Mouse (Mus musculus): ENCODE data around the gene Mroh2a. TPM values are rescaled to one million over a fixed set of nuclear protein-coding genes. Genes with fewer than 3 reads are reported as not detected.

Gene Mroh2a
- polyA plus RNA-seq, 1 experiment from 2014 or later: 1.9 TPM

GRCm38 (mm10) chr1:88205294-88205922 is 21.4 kb upstream of the Mroh2a start, which contains the start of gene Dnajb3:
Gene Dnajb3 (minus strand): TSS chr1:88205782.
- H3K9ac ChIP-seq (ENCODE audit: low read length): peak within 1 kb of the TSS; percentile 72
- no peaks in the 10 kb centered on the region for H3K36me3 ChIP-seq (ENCODE audit: control insufficient read depth, insufficient read depth, low read length)
- no peaks in the 10 kb centered on the region for H3K4me1 ChIP-seq (ENCODE audit: control insufficient read depth, insufficient read depth, low read length)
- H3K4me2 ChIP-seq (ENCODE audit: low read depth, severe bottlenecking): peak within 1 kb of the TSS; percentile 75
- no peaks in the 10 kb centered on the region for H3K9me3 ChIP-seq (ENCODE audit: control insufficient read depth, low read length)
- H3K27ac ChIP-seq (replicated peaks; ENCODE audit: low read depth, low read length): no peak within 1 kb of the TSS
- WGBS: 6% methylated on average over 61 of the region's 62 CpGs
- no peaks in the 10 kb centered on the region for H3K27me3 ChIP-seq (ENCODE audit: control insufficient read depth, insufficient read depth, low read length)
- H3K4me3 ChIP-seq (ENCODE audit: low read depth, low read length): peak within 1 kb of the TSS; percentile 40
- peak; percentile 97 for ATAC-seq (ENCODE audit: insufficient number of reproducible peaks, low FRiP score, low TSS enrichment, low read depth)
- peak; percentile 86 for DNase-seq (ENCODE audit: low spot score)

DNA sequence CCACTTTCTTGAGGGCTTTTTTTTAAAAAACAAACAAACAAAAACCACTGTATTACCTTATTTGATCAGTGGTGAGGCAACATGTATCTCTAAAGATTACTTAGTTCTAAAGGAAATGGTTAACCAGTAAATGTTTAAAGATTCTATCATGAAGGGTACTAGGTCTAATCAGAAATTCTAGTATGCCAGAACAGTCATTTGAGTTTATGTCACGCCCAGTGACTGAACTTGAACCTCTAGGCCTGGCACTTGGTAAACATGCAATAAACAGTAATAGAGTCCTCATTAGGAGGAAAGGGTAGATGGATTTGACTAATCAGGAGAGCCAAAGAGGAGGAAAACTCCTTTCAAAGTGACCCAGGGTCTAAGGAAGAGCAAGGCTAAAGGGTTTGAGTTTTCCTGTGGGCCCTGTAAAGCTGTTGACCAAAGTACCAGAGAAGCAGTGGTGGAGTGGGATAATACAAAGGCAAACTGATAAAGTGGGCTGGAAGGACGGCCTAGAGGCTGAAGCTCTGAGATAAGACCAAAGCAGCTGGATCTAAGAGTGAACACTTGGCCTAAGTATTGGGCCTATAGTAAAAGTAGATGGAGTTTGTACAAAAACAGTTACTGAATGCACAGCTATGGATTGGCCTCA is 19.8 kb upstream of the Mroh2a start:
- ATAC-seq (ENCODE audit: insufficient number of reproducible peaks, low FRiP score, low TSS enrichment, low read depth): no peak
- Histone ChIP-seq H3K36me3 (ENCODE audit: control insufficient read depth, insufficient read depth, low read length) (no peaks in the 10 kb centered on the region), H3K4me3 (ENCODE audit: low read depth, low read length) (no peak overlapping the region), H3K4me1 (ENCODE audit: control insufficient read depth, insufficient read depth, low read length) (no peaks in the 10 kb centered on the region), H3K4me2 (ENCODE audit: low read depth, severe bottlenecking) (no peak overlapping the region), H3K27me3 (ENCODE audit: control insufficient read depth, insufficient read depth, low read length) (no peaks in the 10 kb centered on the region), H3K27ac (replicated peaks; ENCODE audit: low read depth, low read length) (no peak overlapping the region), H3K9me3 (ENCODE audit: control insufficient read depth, low read length) (peaks cover 7% of the 10 kb centered on the region), H3K9ac (ENCODE audit: low read length) (no peak overlapping the region)
- 79% methylated on average over 2 of the region's 2 CpGs for WGBS
- DNase-seq (ENCODE audit: low spot score): no peak

GRCm38 (mm10) chr1:88211812-88212211 is 15.0 kb upstream of the Mroh2a start, which contains the start of gene Ugt1a1:
Gene Ugt1a1 (plus strand): TSS chr1:88211959.
- Histone ChIP-seq H3K27ac (replicated peaks; ENCODE audit: low read depth, low read length) (no peak within 1 kb of the TSS), H3K4me1 (ENCODE audit: control insufficient read depth, insufficient read depth, low read length) (no peaks in the 10 kb centered on the region), H3K9ac (ENCODE audit: low read length) (no peak within 1 kb of the TSS), H3K27me3 (ENCODE audit: control insufficient read depth, insufficient read depth, low read length) (no peaks in the 10 kb centered on the region), H3K4me2 (ENCODE audit: low read depth, severe bottlenecking) (no peak within 1 kb of the TSS), H3K4me3 (ENCODE audit: low read depth, low read length) (no peak within 1 kb of the TSS), H3K9me3 (ENCODE audit: control insufficient read depth, low read length) (peaks cover 51% of the 10 kb centered on the region), H3K36me3 (ENCODE audit: control insufficient read depth, insufficient read depth, low read length) (no peaks in the 10 kb centered on the region)
- 68% methylated on average over 8 of the region's 8 CpGs for WGBS
- no peak for ATAC-seq (ENCODE audit: insufficient number of reproducible peaks, low FRiP score, low TSS enrichment, low read depth)
- peak; percentile 36 for DNase-seq (ENCODE audit: low spot score)

GRCm38 (mm10) chr1:88212341-88213045 is 14.3 kb upstream of the Mroh2a start:
- Histone ChIP-seq H3K36me3 (ENCODE audit: control insufficient read depth, insufficient read depth, low read length) (no peaks in the 10 kb centered on the region), H3K9ac (ENCODE audit: low read length) (no peak overlapping the region), H3K27ac (replicated peaks; ENCODE audit: low read depth, low read length) (no peak overlapping the region), H3K4me2 (ENCODE audit: low read depth, severe bottlenecking) (no peak overlapping the region), H3K4me1 (ENCODE audit: control insufficient read depth, insufficient read depth, low read length) (no peaks in the 10 kb centered on the region), H3K9me3 (ENCODE audit: control insufficient read depth, low read length) (peaks cover 57% of the 10 kb centered on the region), H3K27me3 (ENCODE audit: control insufficient read depth, insufficient read depth, low read length) (no peaks in the 10 kb centered on the region), H3K4me3 (ENCODE audit: low read depth, low read length) (no peak overlapping the region)
- ATAC-seq (ENCODE audit: insufficient number of reproducible peaks, low FRiP score, low TSS enrichment, low read depth) (peak; percentile 18; the same call in 1 of the 2 replicates), DNase-seq (ENCODE audit: low spot score) (peak; percentile 34)
- WGBS: 64% methylated on average over 8 of the region's 8 CpGs

GRCm38 (mm10) chr1:88213061-88213460 is 13.7 kb upstream of the Mroh2a start:
- H3K4me3 ChIP-seq (ENCODE audit: low read depth, low read length): no peak overlapping the region
- ATAC-seq (ENCODE audit: insufficient number of reproducible peaks, low FRiP score, low TSS enrichment, low read depth): no peak
- no peak overlapping the region for H3K27ac ChIP-seq (replicated peaks; ENCODE audit: low read depth, low read length)
- peaks cover 59% of the 10 kb centered on the region for H3K9me3 ChIP-seq (ENCODE audit: control insufficient read depth, low read length)
- H3K27me3 ChIP-seq (ENCODE audit: control insufficient read depth, insufficient read depth, low read length): no peaks in the 10 kb centered on the region
- 82% methylated on average over 1 of the region's 1 CpGs for WGBS
- DNase-seq (ENCODE audit: low spot score): no peak
- H3K36me3 ChIP-seq (ENCODE audit: control insufficient read depth, insufficient read depth, low read length): no peaks in the 10 kb centered on the region
- no peak overlapping the region for H3K4me2 ChIP-seq (ENCODE audit: low read depth, severe bottlenecking)
- H3K9ac ChIP-seq (ENCODE audit: low read length): no peak overlapping the region
- no peaks in the 10 kb centered on the region for H3K4me1 ChIP-seq (ENCODE audit: control insufficient read depth, insufficient read depth, low read length)

- peaks cover 59% of the 10 kb centered on the region for H3K9me3 ChIP-seq (ENCODE audit: control insufficient read depth, low read length)
- no peak for ATAC-seq (ENCODE audit: insufficient number of reproducible peaks, low FRiP score, low TSS enrichment, low read depth)
- WGBS: 78% methylated on average over 2 of the region's 2 CpGs
- no peaks in the 10 kb centered on the region for H3K36me3 ChIP-seq (ENCODE audit: control insufficient read depth, insufficient read depth, low read length)
- H3K27me3 ChIP-seq (ENCODE audit: control insufficient read depth, insufficient read depth, low read length): no peaks in the 10 kb centered on the region
- no peak overlapping the region for H3K4me3 ChIP-seq (ENCODE audit: low read depth, low read length)
- no peak overlapping the region for H3K9ac ChIP-seq (ENCODE audit: low read length)
- H3K4me1 ChIP-seq (ENCODE audit: control insufficient read depth, insufficient read depth, low read length): no peaks in the 10 kb centered on the region
- H3K4me2 ChIP-seq (ENCODE audit: low read depth, severe bottlenecking): no peak overlapping the region
- H3K27ac ChIP-seq (replicated peaks; ENCODE audit: low read depth, low read length): no peak overlapping the region
- peak; percentile 30 for DNase-seq (ENCODE audit: low spot score)
These were observed 12.9 kb upstream of the Mroh2a start for GRCm38 (mm10) chr1:88213766-88214461.

GRCm38 (mm10) chr1:88214462-88214952 is 12.3 kb upstream of the Mroh2a start:
- H3K36me3 ChIP-seq (ENCODE audit: control insufficient read depth, insufficient read depth, low read length): no peaks in the 10 kb centered on the region
- peaks cover 59% of the 10 kb centered on the region for H3K9me3 ChIP-seq (ENCODE audit: control insufficient read depth, low read length)
- H3K27me3 ChIP-seq (ENCODE audit: control insufficient read depth, insufficient read depth, low read length): no peaks in the 10 kb centered on the region
- ATAC-seq (ENCODE audit: insufficient number of reproducible peaks, low FRiP score, low TSS enrichment, low read depth) (no peak), DNase-seq (ENCODE audit: low spot score) (peak; percentile 25)
- 80% methylated on average over 2 of the region's 2 CpGs for WGBS
- no peak overlapping the region for H3K4me2 ChIP-seq (ENCODE audit: low read depth, severe bottlenecking)
- H3K4me3 ChIP-seq (ENCODE audit: low read depth, low read length): no peak overlapping the region
- H3K4me1 ChIP-seq (ENCODE audit: control insufficient read depth, insufficient read depth, low read length): no peaks in the 10 kb centered on the region
- no peak overlapping the region for H3K9ac ChIP-seq (ENCODE audit: low read length)
- H3K27ac ChIP-seq (replicated peaks; ENCODE audit: low read depth, low read length): no peak overlapping the region

Measured in limb, embryonic 11.5 days (tissue).